Mouse (Mus musculus) embryo, embryonic 11 days (tissue): Measurements from ENCODE around the gene Snrpd2.

Source experiments
- DNase-seq: peaks from one replicate; pipeline ENCODE4 v3.0.0-alpha.2; 2015

Gene Snrpd2

DNA sequence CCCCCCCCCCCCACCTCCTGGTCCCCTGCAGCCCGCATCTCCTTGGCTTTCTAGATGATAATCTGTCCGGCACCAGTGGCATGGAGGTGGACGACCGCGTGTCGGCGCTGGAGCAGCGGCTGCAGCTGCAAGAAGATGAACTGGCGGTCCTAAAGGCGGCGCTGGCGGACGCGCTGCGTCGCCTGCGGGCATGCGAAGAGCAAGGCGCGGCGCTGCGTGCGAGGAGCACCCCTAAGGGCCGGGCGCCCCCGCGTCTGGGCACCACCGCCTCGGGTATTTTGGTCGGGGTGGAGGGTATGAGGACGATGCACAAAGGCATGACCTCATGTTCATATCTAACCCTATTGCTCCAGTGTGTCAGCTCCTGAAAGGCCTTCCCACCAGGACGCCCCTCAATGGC lies 29.7 kb downstream of the Snrpd2 start:
- peak; percentile 90 for DNase-seq

DNA sequence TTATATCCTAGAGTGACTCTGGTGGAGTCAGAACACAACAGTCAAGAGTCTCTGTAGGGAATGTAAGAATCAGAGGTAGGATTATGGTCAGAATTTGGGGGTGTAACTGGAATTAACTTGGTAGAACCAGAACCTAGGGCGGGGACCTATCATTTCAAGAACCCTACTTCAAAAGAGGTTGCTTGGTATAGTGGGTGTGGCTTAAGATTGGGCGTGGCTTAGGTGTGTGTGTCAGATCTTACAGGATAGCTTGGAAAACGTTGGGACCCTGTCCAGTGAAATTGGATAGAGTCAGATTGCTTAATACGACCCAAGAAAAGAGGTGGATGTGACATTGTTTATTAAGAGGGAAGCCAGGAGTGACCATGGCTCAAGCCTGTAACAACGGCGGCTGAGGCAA lies 30.4 kb downstream of the Snrpd2 start:
- DNase-seq: no peak

DNA sequence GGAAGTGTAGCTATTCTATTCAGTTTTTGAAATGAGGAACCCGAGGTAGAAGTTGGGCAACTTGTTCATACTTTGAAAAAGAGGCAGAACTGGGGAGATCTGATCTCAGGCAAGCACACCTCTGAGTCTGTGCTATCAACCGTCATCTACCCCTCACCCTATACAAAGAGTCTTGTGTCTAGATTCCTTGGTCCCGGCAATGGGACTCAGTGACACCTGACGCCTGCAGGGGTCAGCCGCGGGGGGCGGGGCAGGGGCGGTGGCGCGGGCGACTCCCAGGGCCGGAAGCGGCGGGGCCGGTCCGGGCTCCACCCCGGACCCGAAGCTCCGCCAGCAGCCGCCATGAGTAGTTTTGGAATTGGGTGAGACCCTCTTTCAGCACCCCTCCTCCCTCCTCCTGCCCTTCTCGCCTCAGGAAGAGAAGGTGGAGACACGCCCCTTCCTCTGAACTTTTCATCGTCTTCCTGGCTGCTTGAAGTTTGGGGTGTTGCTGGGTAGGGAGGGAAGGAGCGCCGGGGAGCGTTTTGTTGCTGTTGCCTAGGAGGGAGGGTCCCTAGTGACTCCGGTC lies 31.4 kb downstream of the Snrpd2 start:
- peak; percentile 79 for DNase-seq

DNA sequence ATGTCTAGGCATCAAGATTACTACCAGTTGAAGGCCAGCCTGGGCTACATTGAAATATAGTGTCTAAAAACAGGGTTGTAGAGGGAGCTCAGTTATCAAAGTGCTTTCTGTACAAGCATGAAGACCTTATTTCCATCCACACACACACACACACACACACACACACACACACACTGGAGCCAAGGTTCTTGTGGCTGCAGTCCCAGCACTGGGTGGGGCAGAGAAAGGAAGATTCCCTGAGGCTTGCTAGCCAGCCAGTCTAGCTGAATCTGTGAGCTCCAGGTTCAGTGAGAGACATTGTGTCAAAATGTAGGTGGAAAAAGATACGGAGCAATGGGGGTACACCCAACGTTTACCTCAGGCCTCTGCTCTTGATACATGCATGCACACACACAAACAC lies 34.7 kb downstream of the Snrpd2 start:
- no peak for DNase-seq

DNA sequence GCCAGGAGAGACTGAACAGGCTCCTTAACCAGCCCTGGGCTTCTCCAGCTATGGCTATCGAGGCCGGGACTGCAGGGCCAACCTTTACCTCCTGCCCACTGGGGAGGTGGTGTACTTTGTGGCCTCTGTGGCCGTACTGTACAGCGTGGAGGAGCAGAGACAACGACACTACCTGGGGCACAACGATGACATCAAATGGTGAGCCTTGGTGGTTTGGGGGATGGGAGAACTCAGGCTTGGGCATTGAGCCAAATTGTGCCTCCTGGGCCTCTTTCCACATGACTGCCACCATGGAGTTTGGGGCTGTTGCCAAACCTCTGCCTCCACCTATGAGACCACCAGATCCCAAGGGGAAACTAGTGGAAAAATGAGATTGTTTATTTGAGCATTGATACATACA lies 35.2 kb downstream of the Snrpd2 start:
- no peak for DNase-seq

DNA sequence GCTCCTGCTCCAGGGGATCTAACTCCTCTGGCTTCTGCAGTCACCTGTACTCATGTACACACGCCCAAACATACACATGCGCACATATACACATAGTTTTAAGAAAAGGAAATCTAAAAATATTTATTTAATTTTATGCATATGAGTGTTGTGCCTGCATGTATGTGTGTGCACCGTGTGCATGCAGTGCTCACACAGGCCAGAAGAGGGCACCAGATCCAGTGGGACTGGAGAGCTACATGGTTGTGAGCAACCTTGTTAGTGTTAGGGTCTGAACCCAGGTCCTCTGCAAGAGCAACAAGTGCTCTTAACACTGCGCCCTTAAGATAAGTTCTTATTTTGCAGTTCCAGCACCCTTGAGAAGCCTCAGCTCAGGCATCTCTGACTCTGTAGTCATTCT lies 45.2 kb downstream of the Snrpd2 start:
- no peak for DNase-seq

DNA sequence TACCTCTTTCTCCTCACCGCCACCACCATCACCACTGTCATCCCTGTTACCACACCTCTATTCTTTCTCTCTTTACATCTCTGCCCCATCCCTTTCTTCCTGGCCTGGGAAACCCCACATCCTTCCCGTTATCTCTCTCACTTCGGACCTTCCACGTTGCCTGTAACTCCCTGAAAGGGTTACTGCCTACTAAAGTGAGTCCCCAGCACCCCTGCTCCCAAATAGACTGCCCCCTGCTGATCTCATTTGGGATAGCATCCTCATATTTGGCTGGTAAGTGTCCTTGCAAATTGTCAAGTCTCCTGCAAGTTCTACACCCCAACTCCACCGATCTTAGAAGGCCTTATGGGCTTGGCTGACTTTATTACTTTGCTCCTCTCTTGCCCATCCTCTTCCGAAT lies 47.2 kb downstream of the Snrpd2 start:
- DNase-seq: peak; percentile 30

DNA sequence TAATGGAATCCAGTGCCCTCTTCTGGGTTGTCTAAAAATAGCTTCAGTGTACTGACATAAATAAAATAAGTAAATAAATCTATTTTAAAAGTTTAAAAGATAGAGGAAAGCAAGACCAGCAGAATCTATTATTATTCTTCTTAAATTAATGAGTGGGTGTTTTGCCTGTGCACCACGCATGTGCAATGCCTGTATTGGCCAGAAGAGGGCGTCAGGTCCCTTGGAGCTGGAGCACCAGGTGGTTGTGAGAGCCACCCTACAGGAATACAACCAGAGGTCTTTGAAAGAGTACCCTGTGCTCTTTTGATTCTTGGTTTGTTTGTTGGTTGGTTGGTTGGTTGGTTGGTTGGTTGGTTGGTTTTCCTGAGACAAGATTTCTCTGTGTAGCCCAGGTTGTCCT lies 48.5 kb downstream of the Snrpd2 start:
- no peak for DNase-seq

DNA sequence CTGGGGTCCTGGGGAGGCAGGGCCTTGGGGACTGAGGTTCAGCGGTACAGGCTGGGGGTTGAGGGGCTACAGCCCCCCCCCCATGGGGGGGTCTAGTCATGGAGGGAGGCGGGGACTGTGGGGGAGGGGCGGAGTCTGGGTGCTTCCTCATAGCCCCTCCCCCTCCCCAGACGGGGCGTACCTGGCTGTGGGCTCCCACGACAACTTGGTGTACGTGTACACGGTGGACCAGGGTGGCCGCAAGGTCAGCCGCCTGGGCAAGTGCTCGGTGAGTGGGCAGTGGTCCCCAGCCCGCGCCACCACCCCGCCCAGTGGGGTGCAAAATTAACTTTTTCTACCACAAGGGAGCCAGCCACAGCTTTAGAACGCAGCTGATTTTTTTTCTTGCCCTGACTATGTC lies 52.1 kb downstream of the Snrpd2 start:
- DNase-seq: no peak

DNA sequence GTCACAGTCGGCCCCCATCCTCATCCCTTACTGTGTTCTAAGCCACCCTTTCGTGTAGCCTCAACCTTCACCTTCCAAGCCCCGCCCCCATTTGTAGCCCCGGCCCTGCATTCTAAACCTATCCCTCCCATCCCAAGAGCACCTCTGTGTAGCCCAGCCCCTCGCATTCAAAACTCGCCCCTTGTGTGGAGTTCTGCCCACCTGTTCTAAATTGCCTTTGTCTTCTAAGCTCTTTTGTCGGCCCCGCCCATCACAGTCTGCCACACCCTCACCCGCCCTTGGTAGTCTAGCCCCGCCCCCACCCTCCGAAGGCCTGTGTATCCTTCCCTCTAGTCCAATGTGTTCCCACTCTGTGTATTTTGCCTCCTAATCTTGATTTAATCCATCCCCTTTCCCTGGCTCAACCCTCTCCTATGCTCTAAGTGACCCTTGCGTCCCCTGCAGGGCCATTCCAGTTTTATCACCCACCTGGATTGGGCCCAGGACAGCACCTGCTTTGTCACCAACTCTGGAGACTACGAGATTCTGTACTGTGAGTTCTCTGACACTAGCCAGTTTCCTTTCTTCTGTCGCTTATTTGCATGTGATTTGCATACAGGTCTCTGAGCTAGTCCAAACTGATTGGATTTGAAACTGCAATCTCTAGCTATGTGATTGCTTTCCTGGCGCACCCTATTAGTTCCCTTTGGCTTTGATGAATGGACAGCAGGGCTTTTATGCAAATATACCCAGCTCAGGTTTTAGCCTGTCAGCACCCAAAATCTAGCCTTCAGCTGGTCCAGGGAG lies 52.7 kb downstream of the Snrpd2 start:
- DNase-seq: no peak
